Mouse (Mus musculus) forebrain, postnatal 0 days (tissue): ENCODE measurements at regions not wholly inside any gene's neighbourhood (a gene's known extent, or its start where the extent isn't known, plus 50 kb on each side); places are given as distances from the start of the nearest gene placed in this dataset.

Experiments
- ATAC-seq: fragments of 200-750 bp; cut with Nextera tagmentation; 2 replicates; pipeline ENCODE4 v1.8.0; 2017; ENCODE audit warnings: mild to moderate bottlenecking, moderate library complexity
- DNase-seq: peaks from one replicate; pipeline ENCODE4 v3.0.0-alpha.2; 2015
- H3K27ac ChIP-seq: fragments of 300-500 bp; sonication (generic); 2 replicates; pipeline ENCODE4 v1.5.1; 2014; ENCODE audit warnings: low read depth, mild to moderate bottlenecking, antibody characterized with exemption, low read length, moderate library complexity, mixed read lengths
- H3K27me3 ChIP-seq: fragments of 300-500 bp; sonication (generic); 2 replicates; pipeline ENCODE4 v1.6.1; 2014; ENCODE audit warnings: mild to moderate bottlenecking, low read length, mixed read lengths; ENCODE audit not compliant: insufficient read depth
- H3K36me3 ChIP-seq: fragments of 300-500 bp; sonication (generic); 2 replicates; pipeline ENCODE4 v1.6.1; 2014; ENCODE audit warnings: mild to moderate bottlenecking, moderate library complexity; ENCODE audit not compliant: insufficient read depth
- H3K4me1 ChIP-seq: fragments of 300-500 bp; sonication (generic); 2 replicates; pipeline ENCODE4 v1.6.1; 2014; ENCODE audit warnings: antibody characterized with exemption; ENCODE audit not compliant: insufficient read depth
- H3K4me2 ChIP-seq: fragments of 300-500 bp; sonication (generic); 2 replicates; pipeline ENCODE4 v1.6.1; 2014; ENCODE audit warnings: low read depth, mild to moderate bottlenecking, moderate library complexity
- H3K4me3 ChIP-seq: fragments of 300-500 bp; sonication (generic); 2 replicates; pipeline ENCODE4 v1.5.1; 2014; ENCODE audit warnings: low read depth, low read length, mixed read lengths
- H3K9ac ChIP-seq: fragments of 300-500 bp; sonication (generic); 2 replicates; pipeline ENCODE4 v1.6.1; 2014; ENCODE audit warnings: mild to moderate bottlenecking
- H3K9me3 ChIP-seq: fragments of 300-500 bp; sonication (generic); 2 replicates; pipeline ENCODE4 v1.6.1; 2016; ENCODE audit warnings: low read length
- CTCF ChIP-seq: sonication (generic); IDR thresholded peaks from 2 replicates; pipeline ENCODE4 v1.5.1; 2016; ENCODE audit warnings: antibody characterized with exemption, control low read depth, low read depth
- WGBS: fragments of 180-500 bp; shearing (Covaris S2); extraction: QIAGEN DNeasy Blood & Tissue Kit; methylation state at CpG from one replicate; pipeline ENCODE4 v1.1.7; 2014; 5-methylcytosine and 5-hydroxymethylcytosine counted together

DNA sequence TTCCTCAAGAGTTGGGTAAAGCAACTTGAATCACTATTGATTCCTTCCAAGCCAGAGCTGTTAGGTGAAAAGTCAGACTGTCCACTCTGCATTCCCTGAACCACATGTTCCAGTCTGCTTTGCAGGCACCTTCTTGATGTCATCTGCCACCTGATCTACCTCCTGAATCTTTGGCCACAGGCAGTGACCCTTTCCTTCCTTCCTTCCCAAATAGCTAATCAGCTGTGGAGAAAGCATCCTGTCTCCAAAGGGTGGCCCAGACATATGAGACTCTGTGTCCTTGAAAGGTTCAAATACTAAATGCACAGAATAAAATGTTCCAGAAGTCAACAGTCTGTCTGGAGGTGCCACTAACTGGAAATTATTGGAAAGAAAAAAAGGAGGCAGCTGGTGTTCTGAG is 107.6 kb upstream of the Pabpc6 start:
- H3K9me3 ChIP-seq = no peaks in the 10 kb centered on the region
- ATAC-seq (no peak), DNase-seq (no peak)
- TF ChIP-seq CTCF = no peak
- H3K4me2 ChIP-seq = no peak overlapping the region
- peaks cover 3% of the 10 kb centered on the region; the same call in 1 of the 2 replicates for H3K4me1 ChIP-seq
- peak overlapping the region; percentile 60 for H3K27ac ChIP-seq
- H3K4me3 ChIP-seq = no peak overlapping the region
- no peaks in the 10 kb centered on the region for H3K27me3 ChIP-seq
- H3K36me3 ChIP-seq = no peaks in the 10 kb centered on the region
- H3K9ac ChIP-seq = no peak overlapping the region

DNA sequence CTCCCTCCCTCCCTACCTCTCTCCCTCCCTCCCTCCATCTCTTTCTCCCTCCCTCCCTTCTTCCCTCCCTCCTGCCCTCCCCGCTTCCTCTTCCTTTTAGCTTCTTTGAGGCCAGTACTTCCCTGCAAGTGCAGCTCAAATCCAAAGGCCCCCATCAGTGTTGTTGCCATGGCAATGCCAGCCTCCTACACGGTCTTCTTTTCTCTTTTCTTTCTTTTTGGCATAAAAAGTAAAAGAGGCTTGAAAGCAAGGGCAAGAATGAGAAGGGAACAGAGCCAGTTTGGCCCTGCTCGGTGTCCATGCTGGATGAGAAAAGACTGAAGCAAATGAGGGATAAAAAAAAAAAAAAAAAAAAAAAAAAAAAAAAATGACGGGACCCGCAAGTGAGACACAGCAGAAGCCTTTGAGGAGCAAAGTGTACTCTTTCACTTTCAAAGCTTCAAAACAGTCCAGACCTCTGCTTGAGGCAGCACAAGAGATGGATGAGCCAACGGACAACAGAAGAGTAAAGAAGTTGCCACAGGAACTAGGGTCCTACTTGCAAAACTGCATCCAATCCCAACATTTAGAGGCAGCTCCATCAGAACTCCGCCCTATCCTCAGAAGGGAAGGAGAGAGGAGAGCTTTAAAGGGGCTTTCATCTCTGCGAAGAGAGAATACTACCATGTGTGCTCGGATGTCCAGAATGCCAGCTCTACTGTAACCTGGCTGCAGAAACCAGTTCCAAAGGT is 106.9 kb upstream of the Pabpc6 start:
- peak; percentile 84 for ATAC-seq

GRCm38 (mm10) chr17:9775668-9776151 is 106.2 kb upstream of the Pabpc6 start:
- Histone ChIP-seq H3K36me3 (no peaks in the 10 kb centered on the region), H3K4me2 (no peak overlapping the region), H3K27me3 (no peaks in the 10 kb centered on the region), H3K9me3 (no peaks in the 10 kb centered on the region), H3K27ac (peak overlapping the region; percentile 68), H3K4me1 (peaks cover 3% of the 10 kb centered on the region; the same call in 1 of the 2 replicates), H3K4me3 (no peak overlapping the region), H3K9ac (no peak overlapping the region)
- DNase-seq = peak; percentile 69
- peak; percentile 81 for ATAC-seq
- WGBS = 10% methylated on average over 9 of the region's 9 CpGs
- TF ChIP-seq CTCF = no peak

More for the DNA sequence above, 106.9 kb upstream of the Pabpc6 start:
- peak; percentile 77 for DNase-seq
- Histone ChIP-seq H3K4me3 (no peak overlapping the region), H3K36me3 (no peaks in the 10 kb centered on the region), H3K9ac (no peak overlapping the region), H3K27ac (peak overlapping the region; percentile 60), H3K27me3 (no peaks in the 10 kb centered on the region), H3K4me1 (peaks cover 3% of the 10 kb centered on the region; the same call in 1 of the 2 replicates), H3K4me2 (no peak overlapping the region), H3K9me3 (no peaks in the 10 kb centered on the region)
- TF ChIP-seq CTCF = no peak
- 13% methylated on average over 8 of the region's 9 CpGs for WGBS

DNA sequence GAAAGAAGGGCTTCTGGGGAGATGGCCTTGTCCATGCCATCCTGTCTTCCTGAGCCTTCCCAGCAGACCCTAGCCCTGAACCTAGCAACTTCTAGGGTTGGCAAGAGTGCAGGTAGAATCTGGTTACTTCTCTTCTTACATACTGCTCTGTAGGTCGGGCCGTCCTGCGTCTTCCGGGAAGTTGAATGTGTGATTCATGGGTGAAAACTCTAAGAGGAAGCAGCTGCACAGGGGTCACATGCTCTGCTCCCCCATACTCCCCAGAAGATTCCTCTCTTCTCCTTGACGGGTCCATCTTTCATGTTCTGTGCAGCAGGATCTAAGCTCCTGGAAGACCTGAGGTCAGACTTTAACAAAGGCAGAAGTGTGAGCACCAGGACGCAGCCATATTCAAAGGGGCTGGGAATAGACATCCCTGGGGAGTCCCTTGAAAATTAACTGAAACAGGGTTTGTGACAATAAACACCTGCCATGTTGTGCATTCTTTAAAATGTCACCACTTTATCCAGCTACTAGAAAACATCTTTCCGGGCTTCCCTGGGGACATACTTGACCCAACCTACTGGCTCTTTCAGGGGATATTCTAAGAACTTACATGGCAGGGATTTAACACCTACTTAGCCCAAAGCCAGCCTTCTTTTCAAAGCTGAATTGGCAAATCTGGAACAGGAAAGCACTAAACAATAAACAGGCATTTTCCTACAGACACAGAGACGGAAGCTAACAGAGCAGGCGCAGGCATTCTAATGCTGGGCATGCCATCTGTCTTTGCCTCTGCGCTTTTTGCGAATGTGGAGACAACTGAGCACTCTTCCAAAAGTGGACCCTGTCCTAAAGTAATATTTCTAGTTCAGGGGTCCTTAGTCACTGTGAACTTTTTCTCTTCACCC is 105.5 kb upstream of the Pabpc6 start:
- Histone ChIP-seq H3K9ac (no peak overlapping the region), H3K4me1 (peaks cover 3% of the 10 kb centered on the region; the same call in 1 of the 2 replicates), H3K4me3 (no peak overlapping the region), H3K36me3 (no peaks in the 10 kb centered on the region), H3K27me3 (no peaks in the 10 kb centered on the region), H3K4me2 (no peak overlapping the region), H3K9me3 (no peaks in the 10 kb centered on the region), H3K27ac (peak overlapping the region; percentile 68)
- 42% methylated on average over 11 of the region's 11 CpGs for WGBS
- peak; percentile 52 for DNase-seq
- ATAC-seq = peak; percentile 40
- TF ChIP-seq CTCF = no peak

GRCm38 (mm10) chr17:9773744-9774143 is 104.2 kb upstream of the Pabpc6 start:
- H3K9ac ChIP-seq = no peak overlapping the region
- WGBS = 86% methylated on average over 2 of the region's 2 CpGs
- no peak for ATAC-seq
- no peak for TF ChIP-seq CTCF
- H3K27ac ChIP-seq = no peak overlapping the region
- DNase-seq = no peak
- H3K4me3 ChIP-seq = no peak overlapping the region
- H3K4me2 ChIP-seq = no peak overlapping the region
- H3K36me3 ChIP-seq = no peaks in the 10 kb centered on the region
- peaks cover 3% of the 10 kb centered on the region; the same call in 1 of the 2 replicates for H3K4me1 ChIP-seq
- H3K27me3 ChIP-seq = no peaks in the 10 kb centered on the region
- H3K9me3 ChIP-seq = no peaks in the 10 kb centered on the region

- Histone ChIP-seq H3K9me3 (no peaks in the 10 kb centered on the region), H3K4me3 (no peak overlapping the region), H3K27me3 (no peaks in the 10 kb centered on the region), H3K4me2 (no peak overlapping the region), H3K9ac (no peak overlapping the region), H3K27ac (no peak overlapping the region), H3K4me1 (no peaks in the 10 kb centered on the region), H3K36me3 (no peaks in the 10 kb centered on the region)
- no peak for TF ChIP-seq CTCF
- ATAC-seq (no peak), DNase-seq (no peak)
Measured at GRCm38 (mm10) chr17:9768275-9768674, 98.8 kb upstream of the Pabpc6 start.
